Mouse (Mus musculus): ENCODE data around the gene Rbms2. TPM values are rescaled to one million over a fixed set of nuclear protein-coding genes. Genes with fewer than 3 reads are reported as not detected.
A peak's percentile ranks its signal among the peaks of the same experiment; 100 is the strongest.
"Not testable (repeated sequence)": the region's sequence is repeated elsewhere in the genome, so short reads cannot be mapped to it uniquely, and the experiment has no call there.

The Rbms2 gene
- polyA plus RNA-seq (2015; fragmentation: Nextera tagmentation; extraction: Ambion mirVana): 7.0 and 8.8 TPM in 2 replicates

GRCm38 (mm10) chr10:128179989-128180388, at the start of gene Rbms2:
Gene Rbms2, minus strand, starts transcription at chr10:128180297.
- peak within 1 kb of the TSS; percentile 30; the same call in 1 of the 2 replicates for H3K27ac ChIP-seq
- no peaks in the 10 kb centered on the region for H3K9me3 ChIP-seq (replicated peaks)
- H3K9ac ChIP-seq: peak within 1 kb of the TSS; percentile 3
- DNase-seq (no peak), ATAC-seq (ENCODE audit: low read depth) (no peak)
- peak within 1 kb of the TSS; percentile 18 for H3K4me3 ChIP-seq (replicated peaks)
- no peaks in the 10 kb centered on the region for H3K36me3 ChIP-seq
- H3K4me2 ChIP-seq: peak within 1 kb of the TSS; percentile 40
- no peaks in the 10 kb centered on the region for H3K27me3 ChIP-seq
- peaks cover 28% of the 10 kb centered on the region for H3K4me1 ChIP-seq (replicated peaks)
- 2% methylated on average over 6 of the region's 6 CpGs for WGBS (ENCODE audit: insufficient replicate concordance)

DNA sequence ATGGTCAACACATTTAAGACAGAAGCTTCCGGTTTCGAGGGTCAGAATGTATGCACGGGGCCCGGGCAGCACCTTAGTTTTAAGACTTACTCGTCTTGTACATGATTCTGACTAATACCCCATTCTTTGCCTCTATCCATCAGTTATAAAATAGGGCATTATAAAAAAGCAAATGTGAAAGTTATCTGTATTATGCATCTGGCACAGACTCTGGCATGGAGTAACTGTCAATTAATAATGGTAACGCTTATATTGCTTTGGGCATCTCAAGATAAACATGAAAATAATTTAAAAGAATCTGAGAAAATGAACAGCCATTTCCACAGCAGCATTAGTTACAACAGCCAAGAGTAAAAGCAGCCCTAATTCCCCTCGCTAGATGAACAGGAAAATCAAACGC, 47.9 kb upstream of the Rbms2 start:
- Histone ChIP-seq H3K9me3 (replicated peaks) (no peaks in the 10 kb centered on the region), H3K4me2 (no peak overlapping the region), H3K4me1 (replicated peaks) (peaks cover 38% of the 10 kb centered on the region), H3K4me3 (replicated peaks) (no peak overlapping the region), H3K27ac (no peak overlapping the region), H3K36me3 (no peaks in the 10 kb centered on the region), H3K27me3 (no peaks in the 10 kb centered on the region), H3K9ac (no peak overlapping the region)
- 81% methylated on average over 8 of the region's 8 CpGs for WGBS (ENCODE audit: insufficient replicate concordance)
- no peak for ATAC-seq (ENCODE audit: low read depth)
- DNase-seq: no peak

- Histone ChIP-seq H3K4me2 (no peak overlapping the region), H3K9me3 (replicated peaks) (no peaks in the 10 kb centered on the region), H3K9ac (no peak overlapping the region), H3K27me3 (no peaks in the 10 kb centered on the region), H3K4me1 (replicated peaks) (peaks cover 34% of the 10 kb centered on the region), H3K27ac (no peak overlapping the region), H3K4me3 (replicated peaks) (no peak overlapping the region), H3K36me3 (no peaks in the 10 kb centered on the region)
- DNase-seq (no peak), ATAC-seq (ENCODE audit: low read depth) (no peak)
- 79% methylated on average over 9 of the region's 9 CpGs for WGBS (ENCODE audit: insufficient replicate concordance)
Measured at GRCm38 (mm10) chr10:128227592-128227991, 47.5 kb upstream of the Rbms2 start.

DNA sequence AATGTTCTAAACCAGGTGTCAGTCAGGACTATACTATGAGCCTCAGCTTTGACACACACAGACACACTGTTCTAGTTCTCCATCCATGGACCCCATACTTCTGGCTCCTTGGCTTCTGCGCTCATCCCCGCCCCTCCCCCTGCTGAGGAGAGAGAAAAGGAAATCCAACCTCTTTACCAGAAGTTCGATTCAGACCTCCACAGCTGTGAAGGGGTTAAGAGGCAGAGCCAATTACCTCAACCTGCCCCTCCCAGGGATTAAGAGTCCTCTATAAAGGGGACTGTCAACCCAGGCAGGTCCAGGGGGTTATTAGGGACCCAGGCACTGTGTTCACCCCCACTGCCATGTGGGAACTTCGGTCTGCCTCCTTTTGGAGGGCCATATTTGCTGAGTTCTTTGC, 45.4 kb upstream of the Rbms2 start, which contains the start of gene Mip:
Mip (plus strand) TSS at position 301 of the 400 bp plus-strand sequence.
- Histone ChIP-seq H3K27ac (no peak within 1 kb of the TSS), H3K36me3 (no peaks in the 10 kb centered on the region), H3K4me2 (no peak within 1 kb of the TSS), H3K27me3 (no peaks in the 10 kb centered on the region), H3K4me3 (replicated peaks) (no peak within 1 kb of the TSS), H3K9me3 (replicated peaks) (no peaks in the 10 kb centered on the region), H3K4me1 (replicated peaks) (peaks cover 37% of the 10 kb centered on the region), H3K9ac (no peak within 1 kb of the TSS; the same call in 1 of the 2 replicates)
- WGBS (ENCODE audit: insufficient replicate concordance): 63% methylated on average over 4 of the region's 4 CpGs
- no peak for ATAC-seq (ENCODE audit: low read depth)
- no peak for DNase-seq

- no peaks in the 10 kb centered on the region for H3K9me3 ChIP-seq (replicated peaks)
- no peaks in the 10 kb centered on the region for H3K36me3 ChIP-seq
- no peak overlapping the region for H3K4me2 ChIP-seq
- H3K27me3 ChIP-seq: no peaks in the 10 kb centered on the region
- WGBS (ENCODE audit: insufficient replicate concordance): 60% methylated on average over 5 of the region's 5 CpGs
- no peak overlapping the region for H3K4me3 ChIP-seq (replicated peaks)
- DNase-seq (no peak), ATAC-seq (ENCODE audit: low read depth) (no peak)
- no peak overlapping the region for H3K9ac ChIP-seq
- peaks cover 35% of the 10 kb centered on the region for H3K4me1 ChIP-seq (replicated peaks)
- no peak overlapping the region for H3K27ac ChIP-seq
Measured at GRCm38 (mm10) chr10:128225064-128225463, 45.0 kb upstream of the Rbms2 start.

DNA sequence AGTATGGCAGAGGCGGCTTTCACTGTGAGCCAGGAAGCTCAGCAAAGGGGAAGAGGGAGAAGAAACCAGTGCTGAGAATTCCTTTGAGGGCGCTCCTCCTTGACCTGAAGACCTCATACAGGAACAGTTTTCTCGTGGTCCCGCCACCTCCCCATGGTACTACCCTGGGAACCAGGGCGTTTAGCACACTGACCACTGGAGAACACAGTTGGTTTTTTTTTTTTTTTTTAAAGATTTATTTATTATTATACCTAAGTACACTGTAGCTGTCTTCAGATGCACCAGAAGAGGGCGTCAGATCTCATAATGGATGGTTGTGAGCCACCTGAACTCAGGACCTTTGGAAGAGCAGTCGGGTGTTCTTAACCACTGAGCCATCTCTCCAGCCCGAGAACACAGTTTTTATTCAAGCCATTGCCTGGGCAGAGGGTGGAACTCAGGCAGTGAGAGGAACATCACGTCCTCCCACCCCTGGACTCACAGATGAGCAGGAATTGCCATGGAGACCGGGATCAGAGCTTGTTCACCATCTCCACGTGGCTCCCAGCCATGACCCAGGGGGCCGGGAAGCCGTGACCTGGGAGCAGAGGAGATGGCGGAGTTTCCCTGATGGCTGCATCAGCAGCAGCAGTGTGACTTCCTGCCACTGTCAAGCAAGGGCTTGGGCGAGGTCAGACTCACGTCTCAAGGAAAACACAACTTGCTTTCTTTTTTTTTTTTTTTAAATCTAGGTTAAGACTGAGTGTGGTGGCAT, 41.6 kb upstream of the Rbms2 start:
- Histone ChIP-seq H3K4me3 (replicated peaks) (no peak overlapping the region), H3K27me3 (no peaks in the 10 kb centered on the region), H3K9me3 (replicated peaks) (no peaks in the 10 kb centered on the region), H3K27ac (no peak overlapping the region), H3K9ac (no peak overlapping the region), H3K4me1 (replicated peaks) (peaks cover 41% of the 10 kb centered on the region), H3K36me3 (no peaks in the 10 kb centered on the region), H3K4me2 (no peak overlapping the region)
- DNase-seq (no peak), ATAC-seq (ENCODE audit: low read depth) (no peak)
- 56% methylated on average over 16 of the region's 16 CpGs for WGBS (ENCODE audit: insufficient replicate concordance)

DNA sequence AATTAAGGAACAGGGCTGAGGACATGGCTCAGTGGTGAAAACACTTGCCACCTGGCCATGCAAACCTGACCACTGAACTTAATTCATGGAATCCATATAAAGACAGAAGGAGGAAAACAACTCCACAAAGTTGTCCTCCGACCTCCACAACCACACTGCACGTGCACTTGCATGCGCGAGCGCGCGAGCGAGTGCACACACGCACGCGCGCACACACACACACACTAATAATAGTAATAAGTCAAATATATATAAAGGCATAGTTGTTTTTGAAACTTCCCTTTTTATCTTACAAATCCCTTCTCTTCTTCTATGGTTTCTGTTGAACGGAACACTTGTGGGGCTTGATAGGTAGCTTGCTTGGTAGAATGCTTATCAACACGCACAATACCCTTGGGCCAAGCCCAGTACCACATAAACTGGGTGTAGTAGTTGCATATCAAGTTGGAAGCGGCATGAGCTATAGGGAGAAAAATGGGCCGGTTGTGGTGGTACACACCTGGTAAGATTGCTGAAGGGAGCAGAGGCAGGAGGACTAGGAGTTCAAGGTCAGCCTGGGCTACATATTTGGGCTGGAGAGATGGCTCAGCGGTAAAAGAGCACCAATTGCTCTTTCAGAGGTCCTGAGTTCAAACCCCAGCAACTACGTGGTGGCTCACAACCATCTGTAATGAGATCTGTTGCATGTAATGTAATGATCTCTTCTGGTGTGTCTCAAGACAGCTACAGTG, 38.5 kb upstream of the Rbms2 start:
- H3K36me3 ChIP-seq: no peaks in the 10 kb centered on the region
- DNase-seq (peak; percentile 42), ATAC-seq (ENCODE audit: low read depth) (peak; percentile 88)
- WGBS (ENCODE audit: insufficient replicate concordance): 67% methylated on average over 18 of the region's 18 CpGs
- H3K9me3 ChIP-seq (replicated peaks): no peaks in the 10 kb centered on the region
- H3K9ac ChIP-seq: peak overlapping the region; percentile 14; the same call in 1 of the 2 replicates
- peaks cover 3% of the 10 kb centered on the region; the same call in 1 of the 2 replicates for H3K27me3 ChIP-seq
- peak overlapping the region; percentile 80 for H3K27ac ChIP-seq
- 0 out of 2 replicates have a peak overlapping the region, but pooled peaks have one; percentile 8 for H3K4me2 ChIP-seq
- no peak overlapping the region for H3K4me3 ChIP-seq (replicated peaks)
- peaks cover 32% of the 10 kb centered on the region for H3K4me1 ChIP-seq (replicated peaks)

DNA sequence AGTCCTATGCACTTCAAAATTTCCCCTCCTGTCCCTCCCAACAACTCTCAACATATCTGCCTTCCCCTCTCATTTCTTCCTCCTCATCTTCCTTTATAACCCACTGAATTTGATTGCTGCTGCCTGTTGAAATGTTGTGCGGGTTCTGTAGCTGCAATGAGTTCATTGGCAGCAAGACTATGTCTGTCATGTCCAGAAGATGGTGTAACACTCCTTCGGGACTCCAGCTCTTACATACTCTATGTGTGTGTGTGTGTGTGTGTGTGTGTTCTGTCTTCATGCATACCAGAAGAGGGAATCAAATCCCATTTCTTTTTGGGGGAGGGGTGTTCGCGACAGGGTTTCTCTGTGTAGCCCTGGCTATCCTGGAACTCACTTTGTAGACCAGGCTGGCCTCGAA, 34.9 kb upstream of the Rbms2 start:
- Histone ChIP-seq H3K4me1 (replicated peaks) (peaks cover 48% of the 10 kb centered on the region), H3K9me3 (replicated peaks) (no peaks in the 10 kb centered on the region), H3K4me3 (replicated peaks) (no peak overlapping the region), H3K9ac (no peak overlapping the region), H3K27ac (no peak overlapping the region), H3K36me3 (no peaks in the 10 kb centered on the region), H3K4me2 (no peak overlapping the region), H3K27me3 (peaks cover 3% of the 10 kb centered on the region; the same call in 1 of the 2 replicates)
- ATAC-seq (ENCODE audit: low read depth) (no peak), DNase-seq (no peak)
- WGBS (ENCODE audit: insufficient replicate concordance): 75% methylated on average over 5 of the region's 5 CpGs

DNA sequence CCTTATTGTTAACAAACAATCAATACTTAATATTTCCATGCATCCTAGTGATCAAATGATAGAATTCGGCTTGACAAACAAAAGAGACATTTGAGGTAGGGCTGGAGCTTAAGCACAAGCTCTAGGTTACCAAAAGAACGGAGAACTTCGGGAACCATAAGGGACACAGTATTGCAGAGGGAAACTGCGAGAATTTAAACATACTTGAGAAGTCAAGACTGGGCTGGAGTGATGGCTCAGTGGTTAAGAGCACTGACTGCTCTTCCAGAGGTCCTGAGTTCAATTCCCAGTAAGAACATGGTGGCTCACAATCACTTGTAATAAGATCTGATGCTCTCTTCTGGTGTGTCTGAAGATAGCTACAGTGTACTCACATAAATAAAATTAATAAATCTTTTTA, 34.0 kb upstream of the Rbms2 start:
- not testable (repeated sequence) for H3K4me3 ChIP-seq (replicated peaks); ATAC-seq (ENCODE audit: low read depth)
- 72% methylated on average over 4 of the region's 4 CpGs for WGBS (ENCODE audit: insufficient replicate concordance)

GRCm38 (mm10) chr10:128212871-128213323, 32.8 kb upstream of the Rbms2 start:
- H3K27ac ChIP-seq: peak overlapping the region; percentile 6; the same call in 1 of the 2 replicates
- peaks cover 10% of the 10 kb centered on the region; the same call in 1 of the 2 replicates for H3K36me3 ChIP-seq
- H3K9ac ChIP-seq: peak overlapping the region; percentile 65
- no peak for DNase-seq
- peak; percentile 61 for ATAC-seq (ENCODE audit: low read depth)
- 1% methylated on average over 18 of the region's 18 CpGs for WGBS (ENCODE audit: insufficient replicate concordance)
- H3K27me3 ChIP-seq: peaks cover 3% of the 10 kb centered on the region; the same call in 1 of the 2 replicates
- H3K9me3 ChIP-seq (replicated peaks): no peaks in the 10 kb centered on the region
- peak overlapping the region; percentile 47 for H3K4me3 ChIP-seq (replicated peaks)
- H3K4me1 ChIP-seq (replicated peaks): peaks cover 31% of the 10 kb centered on the region
- peak overlapping the region; percentile 97 for H3K4me2 ChIP-seq

More for the DNA sequence above, 34.0 kb upstream of the Rbms2 start:
- not testable (repeated sequence) for H3K4me2 ChIP-seq; H3K27me3 ChIP-seq; H3K36me3 ChIP-seq; H3K9me3 ChIP-seq (replicated peaks); H3K9ac ChIP-seq; DNase-seq; H3K27ac ChIP-seq
- peaks cover 43% of the 10 kb centered on the region for H3K4me1 ChIP-seq (replicated peaks)

GRCm38 (mm10) chr10:128212148-128212547, 32.1 kb upstream of the Rbms2 start:
- no peaks in the 10 kb centered on the region for H3K9me3 ChIP-seq (replicated peaks)
- peaks cover 29% of the 10 kb centered on the region for H3K4me1 ChIP-seq (replicated peaks)
- H3K9ac ChIP-seq: peak overlapping the region; percentile 79; the same call in 1 of the 2 replicates
- H3K36me3 ChIP-seq: peaks cover 13% of the 10 kb centered on the region; the same call in 1 of the 2 replicates
- H3K27ac ChIP-seq: peak overlapping the region; percentile 71
- H3K4me2 ChIP-seq: peak overlapping the region; percentile 97
- ATAC-seq (ENCODE audit: low read depth) (no peak), DNase-seq (no peak)
- WGBS (ENCODE audit: insufficient replicate concordance): 39% methylated on average over 6 of the region's 6 CpGs
- H3K4me3 ChIP-seq (replicated peaks): peak overlapping the region; percentile 73
- peaks cover 3% of the 10 kb centered on the region; the same call in 1 of the 2 replicates for H3K27me3 ChIP-seq
